Mouse (Mus musculus): Measurements from ENCODE around the gene Nup37. TPM values are rescaled to one million over a fixed set of nuclear protein-coding genes. Genes with fewer than 3 reads are reported as not detected.

Gene Nup37
- polyA plus RNA-seq (2012; fragmentation: generic; extraction: Trizol): 10 to 100 TPM in 1 of 2 experiments, 1 to 10 TPM in 1; 8.7 to 27.7 TPM

GRCm38 (mm10) chr10:88146707-88147477 is at the start of gene Nup37, which contains the start of gene Parpbp:
Nup37 (plus strand) TSS chr10:88146992.
Parpbp (minus strand) TSS chr10:88146941.

GRCm38 (mm10) chr10:88200951-88201638 is 54.3 kb downstream of the Nup37 start, which contains the start of gene Washc3:
Washc3 (plus strand) TSS chr10:88201093.

Other genes with a start within 250 kb of the Nup37 start
- not detected for gene Pmch, start 55.9 kb upstream of the Nup37 start, polyA plus RNA-seq (2012; fragmentation: generic; extraction: Trizol)
- gene Parpbp, start 51 bp upstream of the Nup37 start, polyA plus RNA-seq (2012; fragmentation: generic; extraction: Trizol): 1 to 10 TPM in 1 of 2 experiments, under 1 TPM in 1; 0.46 to 5.2 TPM
- 100 to 1,000 TPM in 1 of 2 experiments, 10 to 100 TPM in 1; 18.8 to 128 TPM for gene Washc3, start 54.1 kb downstream of the Nup37 start, polyA plus RNA-seq (2012; fragmentation: generic; extraction: Trizol)
- gene Dram1, start 232.1 kb downstream of the Nup37 start, polyA plus RNA-seq (2012; fragmentation: generic; extraction: Trizol): 1 to 10 TPM in 1 of 2 experiments, under 1 TPM in 1; 0.35 to 5.0 TPM
- 1 to 10 TPM; 1.5 to 8.8 TPM for gene Gnptab, start 232.1 kb downstream of the Nup37 start, polyA plus RNA-seq (2012; fragmentation: generic; extraction: Trizol)

Measured in C3H10T1/2 (cell line).